Mouse (Mus musculus): ENCODE results near the gene Inpp4a. TPM values are rescaled to one million over a fixed set of nuclear protein-coding genes. Genes with fewer than 3 reads are reported as not detected.

Inpp4a gene
- polyA plus RNA-seq, 3 experiments from 2014 or later = 42.2 to 85.5 (median 76.1) TPM

GRCm38 (mm10) chr1:37427144-37427875 lies 127.6 kb downstream of the Inpp4a start:
- no peak for ATAC-seq

GRCm38 (mm10) chr1:37428911-37429310 lies 129.2 kb downstream of the Inpp4a start:
- ATAC-seq = no peak

GRCm38 (mm10) chr1:37429366-37430296 lies 130.0 kb downstream of the Inpp4a start, which contains the start of the genes Coa5 and Unc50:
Coa5 (minus strand) TSS chr1:37430103.
Unc50 (plus strand) TSS chr1:37430139.
- ATAC-seq = peak; percentile 97

GRCm38 (mm10) chr1:37430297-37430840 lies 130.7 kb downstream of the Inpp4a start:
- ATAC-seq = no peak

- no peak for ATAC-seq
These were observed 136.8 kb downstream of the Inpp4a start for GRCm38 (mm10) chr1:37436419-37436818.

GRCm38 (mm10) chr1:37442848-37443835 lies 143.5 kb downstream of the Inpp4a start:
- ATAC-seq = no peak

- no peak for ATAC-seq
These were observed 148.9 kb downstream of the Inpp4a start for GRCm38 (mm10) chr1:37448361-37449095.

- ATAC-seq = no peak
These were observed 151.6 kb downstream of the Inpp4a start for GRCm38 (mm10) chr1:37451270-37451669.

- no peak for ATAC-seq
These were observed 157.9 kb downstream of the Inpp4a start for GRCm38 (mm10) chr1:37457546-37457945.

Other genes with a start within 250 kb of the Inpp4a start
- gene Cnga3, start 85.4 kb upstream of the Inpp4a start, polyA plus RNA-seq (2017; shearing (Covaris generic)) = not detected
- gene Coa5, start 130.2 kb downstream of the Inpp4a start, polyA plus RNA-seq (2017; shearing (Covaris generic)) = 10 to 100 TPM; 56.3 to 64.4 (median 64.3) TPM
- 10 to 100 TPM; 55.5 to 58.0 (median 57.0) TPM for gene Unc50, start 130.3 kb downstream of the Inpp4a start, polyA plus RNA-seq (2017; shearing (Covaris generic))
- 10 to 100 TPM in 1 of 3 experiments, 1 to 10 TPM in 2; 4.4 to 13.2 (median 9.5) TPM for gene Mgat4a, start 241.2 kb downstream of the Inpp4a start, polyA plus RNA-seq (2017; shearing (Covaris generic))

Measured in inflammation-experienced regulatory T-cells, adult 6 months (primary cell).